Mouse (Mus musculus) stomach, embryonic 16.5 days (tissue): ENCODE results near the gene Prn. TPM values are rescaled to one million over a fixed set of nuclear protein-coding genes. Genes with fewer than 3 reads are reported as not detected.
A peak's percentile ranks its signal among the peaks of the same experiment; 100 is the strongest.

Experiments
- ATAC-seq: fragments of 200-750 bp; cut with Nextera tagmentation; 2 replicates; pipeline ENCODE4 v1.8.0; 2017; ENCODE audit warnings: moderate number of reproducible peaks, moderate TSS enrichment; ENCODE audit not compliant: insufficient read depth, low FRiP score
- H3K27ac ChIP-seq: fragments of 300-500 bp; sonication (generic); 2 replicates; pipeline ENCODE4 v1.5.1; 2014; ENCODE audit warnings: low read length
- H3K27me3 ChIP-seq: fragments of 300-500 bp; sonication (generic); 2 replicates; pipeline ENCODE4 v1.6.1; 2014; ENCODE audit warnings: low read length, control low read depth, mixed read lengths; ENCODE audit not compliant: control insufficient read depth, insufficient read depth
- H3K36me3 ChIP-seq: fragments of 300-500 bp; sonication (generic); 2 replicates; pipeline ENCODE4 v1.6.1; 2014; ENCODE audit warnings: low read length; ENCODE audit not compliant: control insufficient read depth, insufficient read depth
- H3K4me1 ChIP-seq: fragments of 300-500 bp; sonication (generic); 2 replicates; pipeline ENCODE4 v1.6.1; 2014; ENCODE audit warnings: low read length, control low read depth, mixed read lengths; ENCODE audit not compliant: control insufficient read depth, insufficient read depth
- H3K4me2 ChIP-seq: fragments of 300-500 bp; sonication (generic); 2 replicates; pipeline ENCODE4 v1.6.1; 2014; ENCODE audit warnings: low read depth, low read length, mixed read lengths
- H3K4me3 ChIP-seq: fragments of 300-500 bp; sonication (generic); replicated peaks from 2 replicates; pipeline ENCODE4 v1.5.1; 2014; ENCODE audit warnings: mild to moderate bottlenecking, low read length
- H3K9ac ChIP-seq: fragments of 300-500 bp; sonication (generic); 2 replicates; pipeline ENCODE4 v1.6.1; 2014; ENCODE audit warnings: low read length
- H3K9me3 ChIP-seq: fragments of 300-500 bp; sonication (generic); replicated peaks from 2 replicates; pipeline ENCODE4 v1.6.1; 2016; ENCODE audit warnings: low read length, control low read depth; ENCODE audit not compliant: control insufficient read depth
- WGBS: fragments of 180-500 bp; shearing (Covaris S2); extraction: QIAGEN DNeasy Blood & Tissue Kit; methylation state at CpG from one replicate; pipeline ENCODE4 v1.1.7; 2014; 5-methylcytosine and 5-hydroxymethylcytosine counted together
- polyA plus RNA-seq: library from polyadenylated mRNA; unstranded; fragments of >200 nt; fragmentation: Nextera tagmentation; extraction: Ambion mirVana; gene quantifications from 2 replicates; pipeline ENCODE4 v1.2.1, GENCODE M21; 2015

Prn gene
- polyA plus RNA-seq, 1 experiment from 2014 or later: not detected

- Histone ChIP-seq H3K36me3 (no peaks in the 10 kb centered on the region), H3K27ac (no peak overlapping the region), H3K4me3 (peak overlapping the region; percentile 62), H3K4me2 (peak overlapping the region; percentile 68), H3K9me3 (no peaks in the 10 kb centered on the region), H3K4me1 (0 out of 2 replicates have a peak, but pooled peaks cover 8% of the 10 kb centered on the region), H3K27me3 (no peaks in the 10 kb centered on the region), H3K9ac (no peak overlapping the region)
- 55% methylated on average over 4 of the region's 4 CpGs for WGBS
- ATAC-seq: no peak
Measured at GRCm38 (mm10) chr2:131911341-131911740, 1.6 kb downstream of the Prn start.

DNA sequence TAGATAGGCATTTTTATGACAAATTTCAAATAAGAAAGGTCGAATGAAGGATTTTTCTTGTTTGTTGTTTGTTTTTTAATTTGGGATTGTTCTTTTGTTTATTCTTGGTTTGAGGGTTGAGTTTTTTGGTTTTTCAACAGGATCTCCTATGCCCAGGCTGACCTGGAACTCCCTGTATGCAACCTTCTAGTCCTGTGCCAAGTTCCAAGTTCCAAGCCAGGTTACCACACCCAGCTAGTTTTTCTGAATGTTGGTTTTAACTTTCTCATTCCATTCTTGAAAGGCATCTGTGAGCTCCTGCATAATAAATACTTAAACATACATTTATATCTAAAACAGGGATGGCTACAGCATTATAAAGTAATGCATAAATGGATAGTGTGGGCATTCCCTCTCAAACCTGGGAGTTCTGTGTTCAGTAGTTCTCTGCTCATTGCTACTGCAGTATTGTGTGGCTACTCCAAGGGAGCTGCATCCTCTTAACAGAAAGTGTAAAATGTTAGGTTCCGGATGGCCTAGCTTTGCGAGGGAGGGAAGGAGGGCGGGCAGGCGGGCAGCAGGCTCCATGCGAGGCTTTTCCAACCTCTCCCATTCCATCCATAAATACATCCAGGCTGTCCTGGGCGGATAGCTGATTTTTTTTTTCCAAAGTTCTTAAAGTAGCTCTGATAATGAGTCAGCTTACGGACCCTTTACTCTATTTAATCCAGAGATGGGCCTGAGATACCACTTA, 2.9 kb downstream of the Prn start:
- Histone ChIP-seq H3K4me1 (0 out of 2 replicates have a peak, but pooled peaks cover 8% of the 10 kb centered on the region), H3K4me2 (no peak overlapping the region), H3K27me3 (no peaks in the 10 kb centered on the region), H3K4me3 (no peak overlapping the region), H3K27ac (no peak overlapping the region), H3K9ac (no peak overlapping the region), H3K36me3 (no peaks in the 10 kb centered on the region), H3K9me3 (no peaks in the 10 kb centered on the region)
- 84% methylated on average over 8 of the region's 8 CpGs for WGBS
- ATAC-seq: no peak

DNA sequence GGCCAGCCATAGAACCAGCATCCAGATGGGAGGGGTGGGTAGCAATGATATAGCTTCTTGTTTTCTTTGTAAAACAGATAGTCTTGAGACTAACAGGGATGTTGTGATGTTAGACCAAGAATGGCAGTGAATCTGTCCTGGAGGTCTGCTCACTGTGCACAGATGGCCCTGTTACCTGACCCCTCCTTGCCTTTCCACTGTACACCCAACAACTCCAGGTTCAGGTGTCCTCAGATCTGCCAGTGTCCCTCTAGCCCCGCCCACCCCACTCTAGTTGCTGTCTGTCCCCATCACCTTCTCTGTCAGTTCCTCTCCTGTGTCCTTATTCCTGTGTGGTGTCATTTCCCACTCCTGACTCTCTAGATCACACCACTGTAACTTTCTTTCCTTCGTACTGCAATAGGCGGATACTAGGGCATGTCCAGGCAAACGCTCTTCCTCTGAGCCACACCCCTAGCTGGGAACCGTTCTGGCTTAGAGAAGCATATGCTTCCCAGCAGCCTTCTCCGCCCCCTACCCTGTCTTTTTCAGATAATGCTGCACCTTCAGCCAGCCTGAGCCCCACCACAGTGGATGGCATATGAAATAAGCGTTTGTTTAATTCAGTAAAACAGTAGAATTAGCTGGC, 22.6 kb downstream of the Prn start:
- no peak for ATAC-seq
- 55% methylated on average over 7 of the region's 7 CpGs for WGBS
- Histone ChIP-seq H3K4me1 (peaks cover 9% of the 10 kb centered on the region; the same call in 1 of the 2 replicates), H3K9ac (no peak overlapping the region), H3K27me3 (no peaks in the 10 kb centered on the region), H3K27ac (peak overlapping the region; percentile 51; the same call in 1 of the 2 replicates), H3K4me3 (no peak overlapping the region), H3K36me3 (no peaks in the 10 kb centered on the region), H3K4me2 (no peak overlapping the region), H3K9me3 (no peaks in the 10 kb centered on the region)

GRCm38 (mm10) chr2:131933013-131933412, 23.3 kb downstream of the Prn start:
- Histone ChIP-seq H3K36me3 (no peaks in the 10 kb centered on the region), H3K27ac (peak overlapping the region; percentile 51; the same call in 1 of the 2 replicates)
- WGBS: 23% methylated on average over 6 of the region's 6 CpGs

GRCm38 (mm10) chr2:131933598-131933997, 23.8 kb downstream of the Prn start:
- no peak overlapping the region for H3K4me3 ChIP-seq
- H3K27me3 ChIP-seq: no peaks in the 10 kb centered on the region
- H3K9me3 ChIP-seq: no peaks in the 10 kb centered on the region
- WGBS: 43% methylated on average over 3 of the region's 3 CpGs
- peak overlapping the region; percentile 51 for H3K27ac ChIP-seq
- no peak overlapping the region for H3K4me2 ChIP-seq
- ATAC-seq: no peak
- 0 out of 2 replicates have a peak overlapping the region, but pooled peaks have one; percentile 5 for H3K9ac ChIP-seq
- no peaks in the 10 kb centered on the region for H3K36me3 ChIP-seq
- H3K4me1 ChIP-seq: peaks cover 9% of the 10 kb centered on the region; the same call in 1 of the 2 replicates

More at GRCm38 (mm10) chr2:131933013-131933412, 23.3 kb downstream of the Prn start:
- Histone ChIP-seq H3K4me1 (peaks cover 9% of the 10 kb centered on the region; the same call in 1 of the 2 replicates), H3K9ac (no peak overlapping the region), H3K4me3 (no peak overlapping the region), H3K4me2 (no peak overlapping the region), H3K27me3 (no peaks in the 10 kb centered on the region), H3K9me3 (no peaks in the 10 kb centered on the region)
- no peak for ATAC-seq

DNA sequence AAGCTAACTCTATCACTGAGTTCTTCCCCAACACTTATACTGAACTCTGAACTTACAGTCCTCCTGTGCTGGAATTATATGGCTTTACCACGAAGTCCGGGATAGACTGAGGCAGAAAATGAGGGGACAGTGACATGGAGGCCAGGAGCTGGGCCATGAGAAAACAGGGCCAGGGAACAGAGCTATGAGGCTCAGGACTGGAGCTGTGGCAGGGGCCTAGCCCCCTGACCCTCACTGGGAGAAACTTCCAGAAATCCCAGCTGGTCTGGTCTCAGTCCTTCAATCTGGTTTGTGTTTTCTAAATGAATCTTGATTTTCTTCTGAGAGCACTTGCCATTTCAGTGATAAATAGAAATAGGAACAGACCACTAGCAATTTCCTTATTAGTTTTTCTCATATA, 24.5 kb downstream of the Prn start:
- no peaks in the 10 kb centered on the region for H3K9me3 ChIP-seq
- ATAC-seq: no peak
- no peaks in the 10 kb centered on the region for H3K36me3 ChIP-seq
- no peaks in the 10 kb centered on the region for H3K27me3 ChIP-seq
- 93% methylated on average over 2 of the region's 2 CpGs for WGBS
- H3K4me3 ChIP-seq: no peak overlapping the region
- peaks cover 9% of the 10 kb centered on the region; the same call in 1 of the 2 replicates for H3K4me1 ChIP-seq
- H3K4me2 ChIP-seq: no peak overlapping the region
- H3K9ac ChIP-seq: no peak overlapping the region
- H3K27ac ChIP-seq: no peak overlapping the region

DNA sequence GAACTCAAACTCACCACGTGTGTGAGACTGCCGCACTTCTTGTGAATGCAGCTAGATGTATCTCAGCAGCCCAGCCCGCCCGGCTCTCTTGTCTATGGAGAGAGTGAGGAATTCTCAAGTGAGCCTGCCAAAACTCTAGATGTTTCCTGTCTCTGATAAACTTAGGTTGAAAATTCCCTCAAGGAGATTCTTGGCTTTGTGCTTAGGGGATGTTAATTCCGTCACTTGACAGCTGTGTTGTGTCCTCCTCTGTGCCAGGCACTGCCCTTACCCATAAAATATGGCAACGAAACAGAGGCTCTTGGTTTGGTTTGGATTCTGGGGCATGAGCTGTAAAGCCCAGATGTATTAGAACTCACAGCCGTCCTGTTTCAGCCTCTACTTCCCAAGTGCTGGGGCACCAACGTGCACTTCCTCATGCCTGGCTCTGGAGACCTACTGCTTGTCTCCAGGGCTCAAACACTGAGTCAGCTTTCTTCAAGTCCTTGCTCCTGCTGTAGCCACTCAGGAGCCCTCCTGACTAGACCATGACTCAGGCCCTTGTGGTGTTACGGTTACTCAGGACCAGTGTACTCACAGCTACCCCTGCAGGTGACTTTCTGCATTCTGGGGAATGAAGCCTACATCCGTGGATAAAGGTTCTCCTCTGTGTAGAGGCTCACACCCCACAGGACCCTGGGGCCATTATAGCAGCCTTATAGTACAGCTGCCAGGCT, 25.8 kb downstream of the Prn start:
- 57% methylated on average over 10 of the region's 10 CpGs for WGBS
- Histone ChIP-seq H3K9ac (no peak overlapping the region), H3K9me3 (no peaks in the 10 kb centered on the region), H3K4me3 (no peak overlapping the region), H3K36me3 (no peaks in the 10 kb centered on the region), H3K27ac (no peak overlapping the region), H3K4me2 (no peak overlapping the region), H3K27me3 (no peaks in the 10 kb centered on the region), H3K4me1 (peaks cover 9% of the 10 kb centered on the region; the same call in 1 of the 2 replicates)
- peak; percentile 53; the same call in 1 of the 2 replicates for ATAC-seq

- Histone ChIP-seq H3K27me3 (no peaks in the 10 kb centered on the region), H3K9me3 (no peaks in the 10 kb centered on the region), H3K4me2 (no peak overlapping the region), H3K4me3 (no peak overlapping the region), H3K4me1 (peaks cover 9% of the 10 kb centered on the region; the same call in 1 of the 2 replicates), H3K36me3 (no peaks in the 10 kb centered on the region), H3K27ac (no peak overlapping the region), H3K9ac (no peak overlapping the region)
- ATAC-seq: no peak
- 95% methylated on average over 10 of the region's 10 CpGs for WGBS
Measured at GRCm38 (mm10) chr2:131936410-131936809, 26.7 kb downstream of the Prn start.
